Mouse (Mus musculus) kidney, adult 2 months (tissue): ENCODE results near the gene Kdelc2.

Experiments used
- CTCF ChIP-seq: fragments of 200-500 bp; conservative IDR thresholded peaks from 2 replicates; pipeline ENCODE4 v1.5.1; 2011; ENCODE audit warnings: low read depth, mild to moderate bottlenecking, control low read depth, low read length, moderate library complexity, mixed read lengths; ENCODE audit not compliant: insufficient read depth, insufficient read length
- POLR2A ChIP-seq: fragments of 200-500 bp; IDR thresholded peaks from one replicate; pipeline ENCODE4 v1.6.1; 2011; ENCODE audit warnings: low read depth, low read length, control low read depth

- TF ChIP-seq POLR2A (no peak), CTCF (peak; percentile 48)
Measured at GRCm38 (mm10) chr9:53376820-53377219, 7.0 kb upstream of the Kdelc2 start.
